Mouse (Mus musculus) heart, postnatal 0 days (tissue): ENCODE measurements at regions not wholly inside any gene's neighbourhood (a gene's known extent, or its start where the extent isn't known, plus 50 kb on each side); places are given as distances from the start of the nearest gene placed in this dataset.

Source experiments
- ATAC-seq: fragments of 200-750 bp; cut with Nextera tagmentation; 2 replicates; pipeline ENCODE4 v1.8.0; 2017; ENCODE audit warnings: low read depth, moderate number of reproducible peaks, moderate library complexity; ENCODE audit not compliant: insufficient read depth
- DNase-seq: peaks from one replicate; pipeline ENCODE4 v3.0.0-alpha.2; 2016; ENCODE audit warnings: low spot score
- H3K27ac ChIP-seq: fragments of 300-500 bp; sonication (generic); 2 replicates; pipeline ENCODE4 v1.5.1; 2014; ENCODE audit warnings: low read depth, mild to moderate bottlenecking
- H3K27me3 ChIP-seq: fragments of 300-500 bp; sonication (generic); 2 replicates; pipeline ENCODE4 v1.6.1; 2014; ENCODE audit warnings: low read length, mixed read lengths; ENCODE audit not compliant: control insufficient read depth, insufficient read depth
- H3K36me3 ChIP-seq: fragments of 300-500 bp; sonication (generic); replicated peaks from 2 replicates; pipeline ENCODE4 v1.6.1; 2014; ENCODE audit warnings: low read length, mixed read lengths; ENCODE audit not compliant: control insufficient read depth, insufficient read depth
- H3K4me1 ChIP-seq: fragments of 300-500 bp; sonication (generic); 2 replicates; pipeline ENCODE4 v1.6.1; 2014; ENCODE audit warnings: antibody characterized with exemption; ENCODE audit not compliant: control insufficient read depth, insufficient read depth
- H3K4me2 ChIP-seq: fragments of 300-500 bp; sonication (generic); 2 replicates; pipeline ENCODE4 v1.6.1; 2014; ENCODE audit warnings: low read depth, mild to moderate bottlenecking, low read length, moderate library complexity
- H3K4me3 ChIP-seq: fragments of 300-500 bp; sonication (generic); 2 replicates; pipeline ENCODE4 v1.5.1; 2014; ENCODE audit warnings: low read depth, low read length
- H3K9ac ChIP-seq: fragments of 300-500 bp; sonication (generic); replicated peaks from 2 replicates; pipeline ENCODE4 v1.6.1; 2014; ENCODE audit warnings: low read depth, low read length, mixed read lengths
- H3K9me3 ChIP-seq: fragments of 300-500 bp; sonication (generic); replicated peaks from 2 replicates; pipeline ENCODE4 v1.6.1; 2016; ENCODE audit warnings: low read length; ENCODE audit not compliant: control insufficient read depth
- CTCF ChIP-seq: IDR thresholded peaks from 2 replicates; pipeline ENCODE4 v1.5.1; 2016; ENCODE audit warnings: antibody characterized with exemption, control low read depth, low read depth
- EP300 ChIP-seq: IDR thresholded peaks from 2 replicates; pipeline ENCODE4 v1.6.1; 2016; ENCODE audit warnings: antibody characterized with exemption, low read depth
- WGBS: fragments of 180-500 bp; shearing (Covaris S2); extraction: QIAGEN DNeasy Blood & Tissue Kit; methylation state at CpG from one replicate; pipeline ENCODE4 v1.1.7; 2014; 5-methylcytosine and 5-hydroxymethylcytosine counted together

GRCm38 (mm10) chr17:40455920-40456319 lies 63.9 kb upstream of the Esp8 start:
- H3K9me3 ChIP-seq: no peaks in the 10 kb centered on the region; the same call in 1 of the 2 replicates
- H3K27ac ChIP-seq: no peak overlapping the region
- H3K4me1 ChIP-seq: no peaks in the 10 kb centered on the region
- 55% methylated on average over 1 of the region's 1 CpGs for WGBS
- H3K36me3 ChIP-seq: no peaks in the 10 kb centered on the region
- no peak overlapping the region for H3K4me3 ChIP-seq
- ATAC-seq (no peak), DNase-seq (no peak)
- TF ChIP-seq CTCF (no peak), EP300 (no peak)
- no peaks in the 10 kb centered on the region for H3K27me3 ChIP-seq
- no peak overlapping the region for H3K4me2 ChIP-seq
- no peak overlapping the region for H3K9ac ChIP-seq

DNA sequence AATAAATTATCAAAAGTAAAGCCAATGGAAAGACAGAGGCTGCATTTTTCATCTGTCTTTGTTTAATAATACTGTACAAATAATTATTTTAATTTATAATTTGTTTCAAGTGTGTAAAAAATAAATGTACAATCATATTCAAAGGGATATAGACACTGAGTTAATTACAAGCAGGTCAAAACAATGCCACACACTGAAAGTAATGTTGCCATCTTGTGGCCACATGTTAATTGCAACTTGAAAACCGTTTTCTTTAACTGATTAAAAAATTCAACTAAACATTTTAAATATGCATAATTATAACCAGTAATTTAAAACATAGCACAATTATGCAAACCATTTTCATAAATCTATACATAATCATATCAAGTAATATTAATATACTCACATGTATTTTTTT lies 89.4 kb upstream of the Esp8 start:
- no peak for DNase-seq
- ATAC-seq: no peak
- TF ChIP-seq CTCF (peak; percentile 21; the same call in 1 of the 2 replicates), EP300 (no peak)
- H3K4me3 ChIP-seq: no peak overlapping the region
- H3K9ac ChIP-seq: no peak overlapping the region
- WGBS: 20% methylated on average over 1 of the region's 1 CpGs
- H3K36me3 ChIP-seq: no peaks in the 10 kb centered on the region
- no peaks in the 10 kb centered on the region for H3K27me3 ChIP-seq
- H3K4me1 ChIP-seq: no peaks in the 10 kb centered on the region
- no peak overlapping the region for H3K4me2 ChIP-seq
- no peaks in the 10 kb centered on the region for H3K9me3 ChIP-seq
- H3K27ac ChIP-seq: no peak overlapping the region

- H3K36me3 ChIP-seq: no peaks in the 10 kb centered on the region
- H3K9me3 ChIP-seq: no peaks in the 10 kb centered on the region; the same call in 1 of the 2 replicates
- H3K4me2 ChIP-seq: no peak overlapping the region
- H3K4me3 ChIP-seq: no peak overlapping the region
- H3K9ac ChIP-seq: no peak overlapping the region
- ATAC-seq (no peak), DNase-seq (no peak)
- TF ChIP-seq EP300 (no peak), CTCF (no peak)
- no peaks in the 10 kb centered on the region for H3K4me1 ChIP-seq
- H3K27me3 ChIP-seq: no peaks in the 10 kb centered on the region
- 83% methylated on average over 11 of the region's 11 CpGs for WGBS
- no peak overlapping the region for H3K27ac ChIP-seq
Measured at GRCm38 (mm10) chr17:40418651-40419050, 99.6 kb upstream of the Crisp1 start.

GRCm38 (mm10) chr17:40384567-40384966 lies 65.6 kb upstream of the Crisp1 start:
- Histone ChIP-seq H3K4me2 (no peak overlapping the region), H3K27ac (no peak overlapping the region), H3K4me1 (no peaks in the 10 kb centered on the region), H3K27me3 (no peaks in the 10 kb centered on the region), H3K9me3 (0 out of 2 replicates have a peak, but pooled peaks cover 4% of the 10 kb centered on the region), H3K9ac (no peak overlapping the region), H3K36me3 (no peaks in the 10 kb centered on the region), H3K4me3 (no peak overlapping the region)
- TF ChIP-seq EP300 (no peak), CTCF (no peak)
- ATAC-seq (no peak), DNase-seq (no peak)
- 26% methylated on average over 1 of the region's 1 CpGs for WGBS

DNA sequence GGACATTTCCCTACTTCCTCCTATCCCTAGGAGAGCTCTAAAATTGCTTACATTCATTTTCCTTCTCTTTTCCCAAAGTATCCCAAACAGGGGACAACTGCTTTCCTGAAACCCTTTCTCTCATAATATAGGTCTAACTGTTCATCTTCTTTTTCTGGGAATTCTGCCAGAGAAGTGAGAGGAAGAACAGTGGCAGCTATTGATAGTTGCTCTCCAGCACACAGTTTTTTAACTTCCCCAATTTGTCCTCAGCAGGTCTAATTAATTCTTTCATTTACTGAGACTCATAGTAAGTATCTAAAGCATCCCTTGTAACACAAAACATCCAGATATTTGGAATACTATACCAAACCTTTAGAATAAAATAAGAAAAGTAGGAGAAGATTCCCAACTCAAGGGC lies 53.7 kb upstream of the Crisp1 start:
- no peak for TF ChIP-seq CTCF
- TF ChIP-seq EP300: no peak
- ATAC-seq (no peak), DNase-seq (no peak)
- H3K27ac ChIP-seq: no peak overlapping the region
- no peaks in the 10 kb centered on the region for H3K9me3 ChIP-seq
- no peak overlapping the region for H3K4me3 ChIP-seq
- H3K9ac ChIP-seq: no peak overlapping the region
- H3K4me2 ChIP-seq: no peak overlapping the region
- no peaks in the 10 kb centered on the region for H3K27me3 ChIP-seq
- no peaks in the 10 kb centered on the region for H3K36me3 ChIP-seq
- no peaks in the 10 kb centered on the region for H3K4me1 ChIP-seq
